Mouse (Mus musculus): ENCODE measurements at regions not wholly inside any gene's neighbourhood (a gene's known extent, or its start where the extent isn't known, plus 50 kb on each side); places are given as distances from the start of the nearest gene placed in this dataset.

DNA sequence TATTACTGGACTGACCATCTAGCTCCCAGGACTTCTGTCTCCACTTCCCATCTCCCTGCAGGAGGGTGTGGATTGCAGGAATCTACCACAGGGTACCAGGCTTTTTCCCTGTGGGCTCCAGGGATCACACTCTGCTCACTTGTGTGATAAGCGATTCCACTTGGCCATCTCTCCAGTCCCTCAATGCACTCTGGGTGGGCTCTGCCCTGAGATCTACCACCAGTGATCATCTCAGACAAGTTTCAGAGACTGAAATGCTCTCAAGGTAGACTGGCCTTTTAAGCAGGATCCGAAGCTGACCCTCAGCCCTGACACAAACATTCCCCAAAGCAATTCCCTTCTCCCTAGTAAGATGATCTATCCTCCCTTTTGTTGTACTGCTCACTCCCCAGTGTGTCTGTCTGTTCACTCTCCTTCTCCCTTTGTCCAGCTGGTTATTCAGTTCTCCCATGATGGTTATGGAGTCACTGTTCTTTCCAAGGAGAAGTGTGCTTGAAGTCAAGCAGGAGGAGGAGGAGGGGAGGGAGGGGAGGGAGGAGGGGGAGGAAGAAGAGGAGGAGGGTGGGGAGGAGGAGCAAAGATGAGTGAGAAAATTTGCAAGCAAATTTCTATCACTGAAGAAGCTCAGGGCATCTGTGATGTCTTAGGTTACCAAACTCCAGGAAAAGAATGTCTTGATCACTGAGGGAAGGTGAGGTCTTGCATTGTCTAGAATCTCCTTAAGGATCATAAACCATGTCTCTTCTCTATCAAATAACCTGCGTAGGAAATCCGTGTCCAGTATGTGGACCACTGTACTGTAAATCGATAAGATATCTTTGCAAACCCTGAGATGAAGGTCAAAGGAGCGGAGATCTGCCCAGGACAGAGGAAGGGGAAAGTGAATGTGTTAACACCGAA lies 50.4 kb upstream of the Mindy3 start:
- TF ChIP-seq CTCF (IDR thresholded peaks at IDR 0.05; ENCODE audit: extremely low read depth, insufficient read length, insufficient replicate concordance, low read depth, low read length) = no peak
- TF ChIP-seq POLR2A (IDR thresholded peaks at IDR 0.05; ENCODE audit: low read depth, low read length) = no peak

Data from small intestine, adult 2 months (tissue).